In the genomic region with DNA sequence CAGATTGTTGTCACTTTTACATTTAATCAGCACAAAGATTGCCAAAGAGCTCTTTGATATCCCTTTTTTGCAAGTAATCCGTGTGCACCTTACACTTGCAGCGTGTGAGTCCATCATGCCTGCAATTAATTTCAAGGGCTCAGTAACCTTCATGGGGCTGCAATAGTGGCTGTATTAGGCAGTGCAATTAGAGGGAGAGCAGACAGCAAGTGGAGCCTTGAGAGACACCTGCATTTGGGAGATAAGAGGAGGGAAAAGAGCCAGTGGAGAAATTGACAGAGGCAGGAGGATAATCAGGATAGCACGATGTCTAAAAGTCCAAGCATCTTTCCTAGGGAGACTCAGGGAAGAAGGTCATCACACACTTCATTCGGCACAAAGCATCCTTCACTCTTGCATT, we compare ENCODE assay signal across 22 mouse cellular contexts. TPM values are rescaled to one million over a fixed set of nuclear protein-coding genes. Genes with fewer than 3 reads are reported as not detected.
DNase-seq lines count a peak whose midpoint lies in the region; ATAC-seq and TF ChIP-seq lines count a peak whose summit lies in the region.
"Had no signal": no experiment of that assay in that cellular context is flagged by ENCODE, and none has a peak within 500 bp of the region (broad histone marks: within the 10 kb centered on the region; RNA-seq: fewer than 3 reads in every experiment).

No protein-coding gene starts in this region.

- H3K27ac ChIP-seq in hindbrain, embryonic 13.5 days: peak overlapping the region; percentile 88
- no peak overlapping the region for H3K27ac ChIP-seq in hindbrain, embryonic 11.5 days (ENCODE audit: low read depth, low read length)
- peak overlapping the region; percentile 68; the same call in 1 of the 2 replicates for H3K27ac ChIP-seq in forebrain, embryonic 14.5 days (ENCODE audit: low read depth, low read length)
- peak overlapping the region; percentile 78 for H3K27ac ChIP-seq in hindbrain, postnatal 0 days
- H3K27ac ChIP-seq in neural tube, embryonic 14.5 days (ENCODE audit: low read depth, low read length): peak overlapping the region; percentile 10; the same call in 1 of the 2 replicates
- H3K27ac ChIP-seq: limb, embryonic 15.5 days; neural tube, embryonic 12.5 days had no signal

- no peak for DNase-seq in hindbrain, embryonic 11.5 days (ENCODE audit: low spot score)
- no peak for DNase-seq in forebrain, embryonic 14.5 days (ENCODE audit: low spot score)
- peak; percentile 25 for DNase-seq in hindbrain, postnatal 0 days (ENCODE audit: low spot score)
- DNase-seq in cerebellum, adult 9-10 months: no peak
- no peak for DNase-seq in MN1 (ENCODE audit: low spot score)
- DNase-seq: adrenal gland, postnatal 36 days; B cell, adult 2 months; cerebellum, postnatal 25 days; gastrocnemius, postnatal 25 days; heart, postnatal 10 days; kidney, adult 9 months; kidney, postnatal 36 days; lung, adult 18-20 months; lung, postnatal 36 days; thymus, postnatal 36 days had no signal

- no peaks in the 10 kb centered on the region for H3K9me3 ChIP-seq in hindbrain, embryonic 13.5 days
- H3K9me3 ChIP-seq in hindbrain, embryonic 11.5 days (ENCODE audit: control insufficient read depth, low read length): no peaks in the 10 kb centered on the region
- no peaks in the 10 kb centered on the region for H3K9me3 ChIP-seq in forebrain, embryonic 14.5 days (replicated peaks; ENCODE audit: control insufficient read depth, low read length)
- no peaks in the 10 kb centered on the region for H3K9me3 ChIP-seq in hindbrain, postnatal 0 days (ENCODE audit: low read length)
- no peaks in the 10 kb centered on the region for H3K9me3 ChIP-seq in neural tube, embryonic 14.5 days (ENCODE audit: control insufficient read depth, low read length)
- H3K9me3 ChIP-seq: limb, embryonic 15.5 days; neural tube, embryonic 12.5 days had no signal

- H3K4me3 ChIP-seq in hindbrain, embryonic 13.5 days: no peak overlapping the region
- H3K4me3 ChIP-seq in hindbrain, embryonic 11.5 days (ENCODE audit: low read depth, low read length): no peak overlapping the region
- no peak overlapping the region for H3K4me3 ChIP-seq in forebrain, embryonic 14.5 days (ENCODE audit: low read depth, low read length)
- no peak overlapping the region for H3K4me3 ChIP-seq in hindbrain, postnatal 0 days (ENCODE audit: low read length)
- H3K4me3 ChIP-seq in neural tube, embryonic 14.5 days (ENCODE audit: low read depth, low read length): no peak overlapping the region
- H3K4me3 ChIP-seq: limb, embryonic 15.5 days; neural tube, embryonic 12.5 days had no signal

- TF ChIP-seq CTCF in hindbrain, postnatal 0 days (IDR thresholded peaks at IDR 0.05; ENCODE audit: low read depth): no peak

- H3K36me3 ChIP-seq in hindbrain, embryonic 13.5 days: no peaks in the 10 kb centered on the region
- H3K36me3 ChIP-seq in hindbrain, embryonic 11.5 days (ENCODE audit: control insufficient read depth, insufficient read depth, low read length): no peaks in the 10 kb centered on the region
- no peaks in the 10 kb centered on the region for H3K36me3 ChIP-seq in forebrain, embryonic 14.5 days (ENCODE audit: control insufficient read depth, insufficient read depth, low read length)
- H3K36me3 ChIP-seq in hindbrain, postnatal 0 days (ENCODE audit: insufficient read depth, low read length): no peaks in the 10 kb centered on the region
- H3K36me3 ChIP-seq in neural tube, embryonic 14.5 days (ENCODE audit: control insufficient read depth, insufficient read depth, low read length): no peaks in the 10 kb centered on the region
- H3K36me3 ChIP-seq: limb, embryonic 15.5 days; neural tube, embryonic 12.5 days had no signal

- H3K27me3 ChIP-seq in hindbrain, embryonic 13.5 days: no peaks in the 10 kb centered on the region
- H3K27me3 ChIP-seq in hindbrain, embryonic 11.5 days (ENCODE audit: control insufficient read depth, insufficient read depth, low read length): no peaks in the 10 kb centered on the region
- no peaks in the 10 kb centered on the region for H3K27me3 ChIP-seq in forebrain, embryonic 14.5 days (replicated peaks; ENCODE audit: control insufficient read depth, insufficient read depth, low read length)
- H3K27me3 ChIP-seq in hindbrain, postnatal 0 days (ENCODE audit: insufficient read depth, low read length): no peaks in the 10 kb centered on the region
- no peaks in the 10 kb centered on the region for H3K27me3 ChIP-seq in neural tube, embryonic 14.5 days (ENCODE audit: control insufficient read depth, insufficient read depth, low read length)
- H3K27me3 ChIP-seq: limb, embryonic 15.5 days; neural tube, embryonic 12.5 days had no signal

- no peak overlapping the region for H3K9ac ChIP-seq in hindbrain, embryonic 13.5 days
- H3K9ac ChIP-seq in hindbrain, embryonic 11.5 days (ENCODE audit: low read depth, low read length): no peak overlapping the region
- no peak overlapping the region for H3K9ac ChIP-seq in forebrain, embryonic 14.5 days (ENCODE audit: low read length)
- H3K9ac ChIP-seq in hindbrain, postnatal 0 days (replicated peaks; ENCODE audit: low read length): no peak overlapping the region
- H3K9ac ChIP-seq in neural tube, embryonic 14.5 days (replicated peaks; ENCODE audit: low read depth, low read length): no peak overlapping the region
- H3K9ac ChIP-seq: limb, embryonic 15.5 days; neural tube, embryonic 12.5 days had no signal

- 60% methylated on average over 4 of the region's 4 CpGs for WGBS in hindbrain, embryonic 13.5 days
- 86% methylated on average over 4 of the region's 4 CpGs for WGBS in hindbrain, embryonic 11.5 days
- WGBS in forebrain, embryonic 14.5 days: 77% methylated on average over 4 of the region's 4 CpGs
- whole genome bisulfite sequencing in hindbrain, postnatal 0 days: 56% methylated on average over 4 of the region's 4 CpGs
- 57% methylated on average over 4 of the region's 4 CpGs for WGBS in neural tube, embryonic 14.5 days

- peak; percentile 71; the same call in 1 of the 2 replicates for ATAC-seq in hindbrain, embryonic 13.5 days (ENCODE audit: low FRiP score)
- no peak for ATAC-seq in hindbrain, embryonic 11.5 days (ENCODE audit: low FRiP score)
- ATAC-seq in forebrain, embryonic 14.5 days: no peak
- ATAC-seq in hindbrain, postnatal 0 days: 0 out of 2 replicates have a peak, but pooled peaks have one; percentile 58
- ATAC-seq in neural tube, embryonic 14.5 days (ENCODE audit: low read depth): no peak; the same call in 1 of the 2 replicates
- ATAC-seq: activated CD4-positive, CD25-positive, alpha-beta regulatory T cell, adult 4 months; inflammation-experienced regulatory T-cells, adult 6 months; Patski had no signal

- H3K4me2 ChIP-seq in hindbrain, embryonic 13.5 days: no peak overlapping the region; the same call in 1 of the 2 replicates
- H3K4me2 ChIP-seq in hindbrain, embryonic 11.5 days (replicated peaks; ENCODE audit: low read depth, low read length): no peak overlapping the region
- no peak overlapping the region for H3K4me2 ChIP-seq in forebrain, embryonic 14.5 days (ENCODE audit: low read length)
- 0 out of 2 replicates have a peak overlapping the region, but pooled peaks have one; percentile 18 for H3K4me2 ChIP-seq in hindbrain, postnatal 0 days (ENCODE audit: low read depth, low read length)
- no peak overlapping the region for H3K4me2 ChIP-seq in neural tube, embryonic 14.5 days (ENCODE audit: low read depth, low read length)
- H3K4me2 ChIP-seq: limb, embryonic 15.5 days; neural tube, embryonic 12.5 days had no signal

- peaks cover 12% of the 10 kb centered on the region for H3K4me1 ChIP-seq in hindbrain, embryonic 13.5 days (replicated peaks)
- H3K4me1 ChIP-seq in hindbrain, embryonic 11.5 days (replicated peaks; ENCODE audit: control insufficient read depth, insufficient read depth, low read length): no peaks in the 10 kb centered on the region
- H3K4me1 ChIP-seq in forebrain, embryonic 14.5 days (ENCODE audit: control insufficient read depth, insufficient read depth, low read length): no peaks in the 10 kb centered on the region
- 0 out of 2 replicates have a peak, but pooled peaks cover 6% of the 10 kb centered on the region for H3K4me1 ChIP-seq in hindbrain, postnatal 0 days (ENCODE audit: insufficient read depth, low read length)
- 0 out of 2 replicates have a peak, but pooled peaks cover 5% of the 10 kb centered on the region for H3K4me1 ChIP-seq in neural tube, embryonic 14.5 days (ENCODE audit: control insufficient read depth, insufficient read depth, low read length)
- H3K4me1 ChIP-seq: limb, embryonic 15.5 days; neural tube, embryonic 12.5 days had no signal

RNA-seq across cellular contexts. Expression of gene Foxj3, which starts 13.2 kb away (rescaled TPM):
- 25.4 and 26.7 TPM in 2 replicates for polyA plus RNA-seq in hindbrain, embryonic 13.5 days (2015; fragmentation: Nextera tagmentation; extraction: Ambion mirVana)
- polyA plus RNA-seq in hindbrain, embryonic 11.5 days (2014; fragmentation: Nextera tagmentation; extraction: Ambion mirVana): 20.2 and 23.4 TPM in 2 replicates
- 19.8 and 25.0 TPM in 2 replicates for polyA plus RNA-seq in forebrain, embryonic 14.5 days (2014; fragmentation: Nextera tagmentation; extraction: Ambion mirVana)
- total RNA-seq in hindbrain, postnatal 0 days (2014; rRNA removed): 32.4 and 32.7 TPM in 2 replicates
- 17.8 and 19.1 TPM in 2 replicates for polyA plus RNA-seq in hindbrain, postnatal 0 days (2015; fragmentation: Nextera tagmentation; extraction: Ambion mirVana)
- polyA plus RNA-seq in neural tube, embryonic 14.5 days (2014; fragmentation: Nextera tagmentation; extraction: Ambion mirVana): 30.7 and 37.3 TPM in 2 replicates

RNA-seq across cellular contexts. Expression of gene Frg2f1, which starts 15.8 kb away (rescaled TPM):
- 5.5 and 8.0 TPM in 2 replicates for polyA plus RNA-seq in hindbrain, embryonic 13.5 days (2015; fragmentation: Nextera tagmentation; extraction: Ambion mirVana)
- polyA plus RNA-seq in hindbrain, embryonic 11.5 days (2014; fragmentation: Nextera tagmentation; extraction: Ambion mirVana): 2.8 and 4.5 TPM in 2 replicates
- polyA plus RNA-seq in forebrain, embryonic 14.5 days (2014; fragmentation: Nextera tagmentation; extraction: Ambion mirVana): 4.2 and 6.5 TPM in 2 replicates
- 13.5 and 24.3 TPM in 2 replicates for total RNA-seq in hindbrain, postnatal 0 days (2014; rRNA removed)
- polyA plus RNA-seq in hindbrain, postnatal 0 days (2015; fragmentation: Nextera tagmentation; extraction: Ambion mirVana): 11.2 and 11.8 TPM in 2 replicates
- polyA plus RNA-seq in neural tube, embryonic 14.5 days (2014; fragmentation: Nextera tagmentation; extraction: Ambion mirVana): 10.4 and 11.1 TPM in 2 replicates

RNA-seq across cellular contexts. Expression of gene Rimkla, which starts 31.1 kb away (rescaled TPM):
- polyA plus RNA-seq in hindbrain, embryonic 13.5 days (2015; fragmentation: Nextera tagmentation; extraction: Ambion mirVana): 19.9 and 21.0 TPM in 2 replicates
- polyA plus RNA-seq in hindbrain, embryonic 11.5 days (2014; fragmentation: Nextera tagmentation; extraction: Ambion mirVana): 5.7 and 8.1 TPM in 2 replicates
- 17.7 and 22.3 TPM in 2 replicates for polyA plus RNA-seq in forebrain, embryonic 14.5 days (2014; fragmentation: Nextera tagmentation; extraction: Ambion mirVana)
- 39.8 and 43.1 TPM in 2 replicates for total RNA-seq in hindbrain, postnatal 0 days (2014; rRNA removed)
- polyA plus RNA-seq in hindbrain, postnatal 0 days (2015; fragmentation: Nextera tagmentation; extraction: Ambion mirVana): 20.9 and 23.1 TPM in 2 replicates
- polyA plus RNA-seq in neural tube, embryonic 14.5 days (2014; fragmentation: Nextera tagmentation; extraction: Ambion mirVana): 33.4 and 37.7 TPM in 2 replicates
- total RNA-seq: gastrocnemius, postnatal 25 days had no signal

Comparison
In these comparisons a context has a peak if more than half of its experiments do, and no peak if none do; other contexts are left out.
1. ATAC-seq: peak in hindbrain, embryonic 13.5 days (single experiment) and hindbrain, postnatal 0 days (single experiment); none in hindbrain, embryonic 11.5 days (single experiment), forebrain, embryonic 14.5 days (single experiment) and neural tube, embryonic 14.5 days (single experiment).